Mouse (Mus musculus) liver, postnatal 0 days (tissue): ENCODE data around the gene Eid2b. TPM values are rescaled to one million over a fixed set of nuclear protein-coding genes. Genes with fewer than 3 reads are reported as not detected.

ENCODE experiments used
- ATAC-seq: fragments of 200-750 bp; cut with Nextera tagmentation; 2 replicates; pipeline ENCODE4 v1.8.0; 2017; ENCODE audit warnings: mild to moderate bottlenecking, moderate library complexity
- DNase-seq: peaks from one replicate; pipeline ENCODE4 v3.0.0-alpha.2; 2016
- H3K27ac ChIP-seq: fragments of 300-500 bp; sonication (generic); 2 replicates; pipeline ENCODE4 v1.5.1; 2014; ENCODE audit warnings: antibody characterized with exemption, moderate library complexity, mild to moderate bottlenecking, low read depth
- H3K27me3 ChIP-seq: fragments of 300-500 bp; sonication (generic); 2 replicates; pipeline ENCODE4 v1.6.1; 2014; ENCODE audit warnings: low read length, control low read depth, mixed read lengths; ENCODE audit not compliant: insufficient read depth
- H3K36me3 ChIP-seq: fragments of 300-500 bp; sonication (generic); replicated peaks from 2 replicates; pipeline ENCODE4 v1.6.1; 2014; ENCODE audit warnings: mild to moderate bottlenecking, control low read depth, low read length, moderate library complexity, mixed read lengths; ENCODE audit not compliant: insufficient read depth
- H3K4me1 ChIP-seq: fragments of 300-500 bp; sonication (generic); 2 replicates; pipeline ENCODE4 v1.6.1; 2014; ENCODE audit warnings: antibody characterized with exemption, mild to moderate bottlenecking, control low read depth; ENCODE audit not compliant: insufficient read depth
- H3K4me2 ChIP-seq: fragments of 300-500 bp; sonication (generic); 2 replicates; pipeline ENCODE4 v1.6.1; 2014; ENCODE audit warnings: low read depth, mild to moderate bottlenecking, low read length, moderate library complexity, mixed read lengths
- H3K4me3 ChIP-seq: fragments of 300-500 bp; sonication (generic); 2 replicates; pipeline ENCODE4 v1.5.1; 2014; ENCODE audit warnings: low read depth, low read length
- H3K9ac ChIP-seq: fragments of 300-500 bp; sonication (generic); replicated peaks from 2 replicates; pipeline ENCODE4 v1.6.1; 2014; ENCODE audit warnings: mild to moderate bottlenecking, moderate library complexity
- H3K9me3 ChIP-seq: fragments of 300-500 bp; sonication (generic); 2 replicates; pipeline ENCODE4 v1.6.1; 2016; ENCODE audit warnings: mild to moderate bottlenecking, control low read depth, low read length, mixed read lengths
- CTCF ChIP-seq: sonication (generic); IDR thresholded peaks from 2 replicates; pipeline ENCODE4 v1.5.1; 2016; ENCODE audit warnings: antibody characterized with exemption, low read depth
- EP300 ChIP-seq: IDR thresholded peaks from 2 replicates; pipeline ENCODE4 v1.6.1; 2016; ENCODE audit warnings: antibody characterized with exemption, low read depth, mild to moderate bottlenecking
- WGBS: fragments of 180-500 bp; shearing (Covaris S2); extraction: QIAGEN DNeasy Blood & Tissue Kit; methylation state at CpG from one replicate; pipeline ENCODE4 v1.1.7; 2014; ENCODE audit not compliant: insufficient replicate concordance; 5-methylcytosine and 5-hydroxymethylcytosine counted together
- polyA plus RNA-seq: library from polyadenylated mRNA; unstranded; fragments of >200 nt; fragmentation: Nextera tagmentation; extraction: Ambion mirVana; gene quantifications from 2 replicates; pipeline ENCODE4 v1.2.1, GENCODE M21; 2015

Eid2b gene
- polyA plus RNA-seq, 1 experiment from 2014 or later = 3.9 TPM

- H3K9me3 ChIP-seq = no peaks in the 10 kb centered on the region
- no peak overlapping the region for H3K27ac ChIP-seq
- H3K4me1 ChIP-seq = no peaks in the 10 kb centered on the region
- no peak overlapping the region for H3K9ac ChIP-seq
- peaks cover 8% of the 10 kb centered on the region; the same call in 1 of the 2 replicates for H3K27me3 ChIP-seq
- 56% methylated on average over 3 of the region's 3 CpGs for WGBS
- no peak for ATAC-seq
- no peak for DNase-seq
- no peak overlapping the region for H3K4me2 ChIP-seq
- H3K4me3 ChIP-seq = no peak overlapping the region
- H3K36me3 ChIP-seq = no peaks in the 10 kb centered on the region
- TF ChIP-seq CTCF (peak; percentile 35), EP300 (no peak)
Observed at GRCm38 (mm10) chr7:28271761-28272160, 5.8 kb upstream of the Eid2b start.

GRCm38 (mm10) chr7:28277237-28277614, 313 bp upstream of the Eid2b start:
- H3K4me1 ChIP-seq = peaks cover 6% of the 10 kb centered on the region
- TF ChIP-seq EP300 = no peak
- TF ChIP-seq CTCF = no peak
- peak overlapping the region; percentile 67 for H3K4me3 ChIP-seq
- DNase-seq (no peak), ATAC-seq (no peak)
- H3K27me3 ChIP-seq = no peaks in the 10 kb centered on the region
- H3K9me3 ChIP-seq = no peaks in the 10 kb centered on the region
- 50% methylated on average over 8 of the region's 8 CpGs for WGBS
- H3K9ac ChIP-seq = no peak overlapping the region
- no peak overlapping the region for H3K27ac ChIP-seq
- H3K4me2 ChIP-seq = no peak overlapping the region
- H3K36me3 ChIP-seq = no peaks in the 10 kb centered on the region

- no peaks in the 10 kb centered on the region for H3K27me3 ChIP-seq
- H3K9ac ChIP-seq = peak overlapping the region; percentile 81
- TF ChIP-seq EP300 = no peak
- no peak for TF ChIP-seq CTCF
- H3K4me2 ChIP-seq = peak overlapping the region; percentile 93
- H3K27ac ChIP-seq = peak overlapping the region; percentile 73; the same call in 1 of the 2 replicates
- H3K9me3 ChIP-seq = no peaks in the 10 kb centered on the region
- peak overlapping the region; percentile 67 for H3K4me3 ChIP-seq
- DNase-seq = no peak
- H3K4me1 ChIP-seq = peaks cover 6% of the 10 kb centered on the region
- WGBS = 87% methylated on average over 7 of the region's 7 CpGs
- no peaks in the 10 kb centered on the region for H3K36me3 ChIP-seq
- ATAC-seq = no peak
Observed at GRCm38 (mm10) chr7:28278279-28278652, 727 bp downstream of the Eid2b start.

- Histone ChIP-seq H3K9me3 (no peaks in the 10 kb centered on the region), H3K36me3 (no peaks in the 10 kb centered on the region), H3K4me3 (no peak overlapping the region), H3K9ac (no peak overlapping the region), H3K27ac (no peak overlapping the region), H3K27me3 (no peaks in the 10 kb centered on the region), H3K4me1 (peaks cover 6% of the 10 kb centered on the region), H3K4me2 (no peak overlapping the region)
- DNase-seq = no peak
- ATAC-seq = no peak
- 62% methylated on average over 7 of the region's 7 CpGs for WGBS
- no peak for TF ChIP-seq CTCF
- TF ChIP-seq EP300 = no peak
Observed at GRCm38 (mm10) chr7:28280630-28281029, 3.1 kb downstream of the Eid2b start.

GRCm38 (mm10) chr7:28290165-28290564, 12.6 kb downstream of the Eid2b start:
- Histone ChIP-seq H3K4me2 (peak overlapping the region; percentile 11; the same call in 1 of the 2 replicates), H3K9ac (no peak overlapping the region), H3K27me3 (peaks cover 67% of the 10 kb centered on the region), H3K9me3 (no peaks in the 10 kb centered on the region), H3K4me1 (peaks cover 11% of the 10 kb centered on the region), H3K36me3 (no peaks in the 10 kb centered on the region), H3K4me3 (no peak overlapping the region), H3K27ac (no peak overlapping the region)
- no peak for DNase-seq
- TF ChIP-seq EP300 (no peak), CTCF (no peak)
- no peak for ATAC-seq
- 2% methylated on average over 17 of the region's 18 CpGs for WGBS

- DNase-seq (no peak), ATAC-seq (no peak)
- H3K9ac ChIP-seq = no peak within 1 kb of the TSS
- H3K27me3 ChIP-seq = peaks cover 74% of the 10 kb centered on the region
- no peaks in the 10 kb centered on the region for H3K36me3 ChIP-seq
- peak within 1 kb of the TSS; percentile 48 for H3K4me2 ChIP-seq
- no peaks in the 10 kb centered on the region for H3K9me3 ChIP-seq
- H3K27ac ChIP-seq = no peak within 1 kb of the TSS
- H3K4me3 ChIP-seq = peak within 1 kb of the TSS; percentile 15; the same call in 1 of the 2 replicates
- H3K4me1 ChIP-seq = peaks cover 11% of the 10 kb centered on the region
- TF ChIP-seq CTCF (peak; percentile 13; the same call in 1 of the 2 replicates), EP300 (no peak)
- 3% methylated on average over 49 of the region's 52 CpGs for WGBS
Observed at GRCm38 (mm10) chr7:28290638-28291590, 13.4 kb downstream of the Eid2b start, which contains the start of gene Selenov. Gene Selenov (minus strand): TSS chr7:28291186.
